Mouse (Mus musculus) liver, embryonic 14.5 days (tissue): Measurements from ENCODE around the gene Nsmce3. TPM values are rescaled to one million over a fixed set of nuclear protein-coding genes. Genes with fewer than 3 reads are reported as not detected.

Experiments
- ATAC-seq: fragments of 200-750 bp; cut with Nextera tagmentation; 2 replicates; pipeline ENCODE4 v1.8.0; 2017; ENCODE audit warnings: moderate number of reproducible peaks, mild to moderate bottlenecking, moderate library complexity; ENCODE audit not compliant: insufficient read depth
- DNase-seq, 3 experiments: peaks; one replicate each; pipeline ENCODE4 v3.0.0-alpha.2; 2012 to 2013; ENCODE audit warnings: low read depth in 3 of 3, low spot score in 3 of 3
- H3K27ac ChIP-seq: fragments of 300-500 bp; sonication (generic); 2 replicates; pipeline ENCODE4 v1.5.1; 2014; ENCODE audit warnings: moderate library complexity, mild to moderate bottlenecking, control low read depth, inconsistent platforms
- H3K27me3 ChIP-seq: fragments of 300-500 bp; sonication (generic); 2 replicates; pipeline ENCODE4 v1.6.1; 2014; ENCODE audit warnings: mild to moderate bottlenecking, low read length, moderate library complexity; ENCODE audit not compliant: control insufficient read depth, insufficient read depth
- H3K36me3 ChIP-seq: fragments of 300-500 bp; sonication (generic); replicated peaks from 2 replicates; pipeline ENCODE4 v1.6.1; 2014; ENCODE audit warnings: low read depth; ENCODE audit not compliant: control insufficient read depth, insufficient read depth
- H3K4me1 ChIP-seq, 2 experiments: fragments of 200-500 bp in 1 of 2; fragments of 300-500 bp in 1 of 2; sonication (generic) in 1 of 2; replicated peaks; 2 replicates each; pipeline ENCODE4 v1.6.1; 2012 to 2014; ENCODE audit warnings: antibody characterized with exemption in 1 of 2, inconsistent platforms in 1 of 2, low read length in 1 of 2; ENCODE audit not compliant: control insufficient read depth in 2 of 2, insufficient read depth in 2 of 2
- H3K4me2 ChIP-seq: fragments of 300-500 bp; sonication (generic); 2 replicates; pipeline ENCODE4 v1.6.1; 2014; ENCODE audit warnings: low read depth, mild to moderate bottlenecking, control low read depth, moderate library complexity
- H3K4me3 ChIP-seq, 2 experiments: fragments of 200-500 bp in 1 of 2; fragments of 300-500 bp in 1 of 2; sonication (generic) in 1 of 2; 2 replicates each; pipeline ENCODE4 v1.5.1; 2012 to 2014; ENCODE audit warnings: low read depth in 2 of 2, low read length in 2 of 2, mild to moderate bottlenecking in 2 of 2, control low read depth in 1 of 2, inconsistent platforms in 1 of 2, moderate library complexity in 1 of 2; ENCODE audit not compliant: insufficient read depth in 1 of 2
- H3K9ac ChIP-seq: fragments of 300-500 bp; sonication (generic); replicated peaks from 2 replicates; pipeline ENCODE4 v1.6.1; 2014; ENCODE audit warnings: mild to moderate bottlenecking, control low read depth, moderate library complexity
- H3K9me3 ChIP-seq: fragments of 300-500 bp; sonication (generic); 2 replicates; pipeline ENCODE4 v1.6.1; 2016; ENCODE audit warnings: low read length, mixed read lengths; ENCODE audit not compliant: control insufficient read depth
- CTCF ChIP-seq: IDR thresholded peaks from 2 replicates; pipeline ENCODE4 v1.5.1; 2016; ENCODE audit warnings: antibody characterized with exemption, low read depth, control low read depth
- EP300 ChIP-seq: IDR thresholded peaks from 2 replicates; pipeline ENCODE4 v1.6.1; 2016; ENCODE audit warnings: antibody characterized with exemption, low read depth
- WGBS: fragments of 180-500 bp; shearing (Covaris S2); extraction: QIAGEN DNeasy Blood & Tissue Kit; methylation state at CpG from one replicate; pipeline ENCODE4 v1.1.7; 2014; ENCODE audit not compliant: insufficient replicate concordance; 5-methylcytosine and 5-hydroxymethylcytosine counted together
- polyA plus RNA-seq, 2 experiments: library from polyadenylated mRNA; depleted of rRNA in 1 of 2; stranded (reverse) in 1 of 2; unstranded in 1 of 2; fragments of >200 nt; fragmentation: Nextera tagmentation in 1 of 2; extraction: Ambion mirVana in 1 of 2; gene quantifications; 2 replicates each; pipeline versions ENCODE4 v1.2.1 to v1.2.3; 2012 to 2014

The Nsmce3 gene
- polyA plus RNA-seq, 2 experiments, result 3.0 to 5.1 TPM

DNA sequence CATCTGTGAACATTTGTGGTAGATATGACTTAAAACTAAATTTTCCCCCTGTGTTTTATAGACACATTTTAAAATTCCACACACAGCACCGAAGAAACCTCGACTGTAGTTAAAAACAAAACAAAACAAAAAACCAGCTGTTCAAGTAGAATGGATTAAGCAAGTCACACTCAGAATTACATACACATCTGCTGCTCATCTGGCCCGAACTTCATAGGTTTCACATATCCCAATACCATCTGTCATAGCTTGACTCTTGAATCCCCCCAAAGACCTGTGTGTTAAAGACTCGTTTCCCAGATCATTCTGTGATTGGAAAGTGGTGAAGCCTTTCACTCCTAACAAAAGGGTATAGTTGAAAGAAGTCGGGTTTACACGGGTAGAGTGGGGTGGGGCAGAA is 9.4 kb upstream of the Nsmce3 start:
- no peak for TF ChIP-seq EP300
- TF ChIP-seq CTCF, result no peak

GRCm38 (mm10) chr7:64881387-64881786 is 8.6 kb upstream of the Nsmce3 start:
- Histone ChIP-seq H3K27me3 (no peaks in the 10 kb centered on the region), H3K4me1 (no peaks in the 10 kb centered on the region), H3K4me2 (no peak overlapping the region), H3K4me3 (no peak overlapping the region), H3K27ac (no peak overlapping the region), H3K36me3 (no peaks in the 10 kb centered on the region), H3K9me3 (no peaks in the 10 kb centered on the region), H3K9ac (no peak overlapping the region)
- ATAC-seq, result no peak
- TF ChIP-seq CTCF (no peak), EP300 (no peak)
- no peak for DNase-seq
- WGBS, result 31% methylated on average over 7 of the region's 7 CpGs

More for the DNA sequence above, 9.4 kb upstream of the Nsmce3 start:
- Histone ChIP-seq H3K9ac (no peak overlapping the region), H3K36me3 (no peaks in the 10 kb centered on the region), H3K4me2 (no peak overlapping the region), H3K4me3 (no peak overlapping the region), H3K27me3 (no peaks in the 10 kb centered on the region), H3K4me1 (no peaks in the 10 kb centered on the region), H3K9me3 (no peaks in the 10 kb centered on the region), H3K27ac (no peak overlapping the region)
- ATAC-seq, result no peak
- 50% methylated on average over 6 of the region's 6 CpGs for WGBS
- no peak for DNase-seq

- no peaks in the 10 kb centered on the region for H3K27me3 ChIP-seq
- DNase-seq (no peak), ATAC-seq (no peak)
- H3K4me3 ChIP-seq, result no peak overlapping the region
- no peak overlapping the region for H3K27ac ChIP-seq
- TF ChIP-seq EP300, result no peak
- no peak for TF ChIP-seq CTCF
- no peak overlapping the region for H3K4me2 ChIP-seq
- H3K4me1 ChIP-seq, result no peaks in the 10 kb centered on the region
- 60% methylated on average over 5 of the region's 5 CpGs for WGBS
- H3K9ac ChIP-seq, result no peak overlapping the region
- H3K9me3 ChIP-seq, result no peaks in the 10 kb centered on the region
- no peaks in the 10 kb centered on the region for H3K36me3 ChIP-seq
These were observed 7.6 kb upstream of the Nsmce3 start for GRCm38 (mm10) chr7:64880415-64880814.

DNA sequence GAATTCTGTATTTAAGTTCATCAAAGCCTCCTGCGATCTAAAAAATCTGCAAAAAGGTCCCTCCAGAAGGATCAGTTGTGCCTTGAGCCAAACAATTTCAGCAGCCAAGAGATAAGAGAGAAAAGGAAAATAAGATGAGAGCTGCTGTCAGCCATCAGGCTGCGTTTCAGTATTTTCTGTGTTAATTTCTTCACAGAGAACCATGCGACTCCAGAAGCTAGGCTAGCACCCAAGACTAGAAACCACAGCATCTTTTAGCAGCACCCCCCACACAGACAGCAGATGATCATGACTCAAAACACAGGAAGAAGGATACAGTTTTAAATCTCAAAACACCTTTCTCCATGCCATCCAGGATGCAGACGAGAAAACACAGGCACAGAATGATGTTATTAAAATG is 2.1 kb upstream of the Nsmce3 start:
- H3K27ac ChIP-seq, result no peak overlapping the region
- no peak overlapping the region for H3K9ac ChIP-seq
- peaks cover 6 to 12% of the 10 kb centered on the region in 2 experiments; a peak in 3 of 4 replicates for H3K4me1 ChIP-seq
- DNase-seq (no peak), ATAC-seq (no peak)
- H3K4me2 ChIP-seq, result no peak overlapping the region
- H3K9me3 ChIP-seq, result no peaks in the 10 kb centered on the region
- 69% methylated on average over 4 of the region's 4 CpGs for WGBS
- no peaks in the 10 kb centered on the region for H3K27me3 ChIP-seq
- TF ChIP-seq EP300, result no peak
- TF ChIP-seq CTCF, result no peak
- H3K4me3 ChIP-seq, result no peak overlapping the region
- H3K36me3 ChIP-seq, result no peaks in the 10 kb centered on the region

DNA sequence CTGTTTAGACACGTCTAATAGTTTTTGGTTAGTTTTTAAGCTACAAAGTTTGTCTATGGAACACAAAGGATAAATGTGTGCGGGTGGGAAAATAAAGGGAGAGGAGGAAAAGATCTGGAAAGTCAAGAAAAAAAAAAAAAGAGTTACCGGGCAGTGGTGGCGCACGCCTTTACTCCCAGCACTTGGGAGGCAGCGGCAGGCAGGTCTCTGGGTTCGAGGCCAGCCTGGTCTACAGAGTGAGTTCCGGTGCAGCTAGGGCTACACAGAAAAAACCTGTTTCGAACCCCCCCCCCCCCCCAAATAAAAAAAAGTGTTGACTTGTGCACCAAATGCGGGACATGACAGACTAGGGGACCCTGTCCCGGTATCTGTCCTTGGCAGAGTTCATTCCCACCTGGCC is 469 bp upstream of the Nsmce3 start:
- Histone ChIP-seq H3K9me3 (no peaks in the 10 kb centered on the region), H3K9ac (0 out of 2 replicates have a peak overlapping the region, but pooled peaks have one; percentile 6), H3K4me2 (peak overlapping the region; percentile 80), H3K36me3 (no peaks in the 10 kb centered on the region), H3K4me3 (peak overlapping the region; percentile 35 to 97; a peak in 3 of 4 replicates), H3K27ac (no peak overlapping the region), H3K27me3 (no peaks in the 10 kb centered on the region), H3K4me1 (peaks cover 9 to 12% of the 10 kb centered on the region in 2 experiments)
- DNase-seq (no peak), ATAC-seq (no peak)
- WGBS, result 42% methylated on average over 11 of the region's 11 CpGs
- TF ChIP-seq EP300 (no peak), CTCF (no peak)
